Mouse (Mus musculus) cortical plate, adult 2 months (tissue): ENCODE measurements at regions not wholly inside any gene's neighbourhood (a gene's known extent, or its start where the extent isn't known, plus 50 kb on each side); places are given as distances from the start of the nearest gene placed in this dataset.

Source experiments
- CTCF ChIP-seq: fragments of 200-500 bp; IDR thresholded peaks from 2 replicates; pipeline ENCODE4 v1.5.1; 2011; ENCODE audit warnings: mild to moderate bottlenecking, control low read depth, low read length; ENCODE audit not compliant: insufficient read depth; ENCODE audit errors: extremely low read depth
- POLR2A ChIP-seq: fragments of 200-500 bp; IDR thresholded peaks from 2 replicates; pipeline ENCODE4 v1.6.1; 2011; ENCODE audit warnings: mild to moderate bottlenecking, low read length, control low read depth; ENCODE audit not compliant: insufficient read depth; ENCODE audit errors: extremely low read depth

DNA sequence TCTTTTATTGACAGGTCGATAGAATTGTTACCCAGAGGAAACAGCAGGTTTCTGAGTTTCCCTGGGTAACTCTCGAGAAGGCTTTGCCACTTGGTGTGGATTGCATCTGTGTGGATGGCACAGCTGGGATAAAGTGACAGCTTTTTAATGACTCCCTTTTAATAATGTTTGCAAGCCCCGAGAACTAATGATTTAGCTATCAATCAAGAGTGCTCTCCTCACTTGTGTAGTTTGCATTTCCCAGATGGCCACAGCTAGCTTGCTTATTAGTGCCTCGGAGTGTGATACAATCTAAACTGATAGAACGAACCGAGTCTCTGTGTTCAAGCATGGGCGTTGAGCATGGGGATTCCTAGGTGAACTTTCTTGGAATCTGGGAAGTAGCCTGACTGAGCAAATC, 51.0 kb upstream of the Egfem1 start:
- TF ChIP-seq CTCF (no peak), POLR2A (no peak)
